Mouse (Mus musculus) gastrocnemius, postnatal 10 days (tissue): Measurements from ENCODE around the gene Pcnx. TPM values are rescaled to one million over a fixed set of nuclear protein-coding genes. Genes with fewer than 3 reads are reported as not detected.

Experiments
- DNase-seq: peaks from one replicate; pipeline ENCODE4 v3.0.0; 2021; ENCODE audit warnings: mixed read lengths
- long read RNA-seq, 2 experiments: library from polyadenylated mRNA; stranded (forward); transcript quantifications; one replicate each; pipeline ENCODE4 v2.0.0; 2021
- total RNA-seq, 2 experiments: library from RNA; stranded (reverse); gene quantifications; 2 replicates each; pipeline ENCODE4 v1.2.3; 2021

Gene Pcnx
- 10 to 100 TPM; 48.3 to 49.1 TPM for total RNA-seq
- long read RNA-seq, experiment 1, full-length matches to known transcripts, result 1 of 14 reads
- long read RNA-seq, experiment 1, partial matches to known transcripts, result 8 of 14 reads
- long read RNA-seq, experiment 1, other reads (novel, unspliced or antisense), result 5 of 14 reads
- long read RNA-seq, experiment 2, partial matches to known transcripts, result 7 of 9 reads
- long read RNA-seq, experiment 2, other reads (novel, unspliced or antisense), result 2 of 9 reads

DNA sequence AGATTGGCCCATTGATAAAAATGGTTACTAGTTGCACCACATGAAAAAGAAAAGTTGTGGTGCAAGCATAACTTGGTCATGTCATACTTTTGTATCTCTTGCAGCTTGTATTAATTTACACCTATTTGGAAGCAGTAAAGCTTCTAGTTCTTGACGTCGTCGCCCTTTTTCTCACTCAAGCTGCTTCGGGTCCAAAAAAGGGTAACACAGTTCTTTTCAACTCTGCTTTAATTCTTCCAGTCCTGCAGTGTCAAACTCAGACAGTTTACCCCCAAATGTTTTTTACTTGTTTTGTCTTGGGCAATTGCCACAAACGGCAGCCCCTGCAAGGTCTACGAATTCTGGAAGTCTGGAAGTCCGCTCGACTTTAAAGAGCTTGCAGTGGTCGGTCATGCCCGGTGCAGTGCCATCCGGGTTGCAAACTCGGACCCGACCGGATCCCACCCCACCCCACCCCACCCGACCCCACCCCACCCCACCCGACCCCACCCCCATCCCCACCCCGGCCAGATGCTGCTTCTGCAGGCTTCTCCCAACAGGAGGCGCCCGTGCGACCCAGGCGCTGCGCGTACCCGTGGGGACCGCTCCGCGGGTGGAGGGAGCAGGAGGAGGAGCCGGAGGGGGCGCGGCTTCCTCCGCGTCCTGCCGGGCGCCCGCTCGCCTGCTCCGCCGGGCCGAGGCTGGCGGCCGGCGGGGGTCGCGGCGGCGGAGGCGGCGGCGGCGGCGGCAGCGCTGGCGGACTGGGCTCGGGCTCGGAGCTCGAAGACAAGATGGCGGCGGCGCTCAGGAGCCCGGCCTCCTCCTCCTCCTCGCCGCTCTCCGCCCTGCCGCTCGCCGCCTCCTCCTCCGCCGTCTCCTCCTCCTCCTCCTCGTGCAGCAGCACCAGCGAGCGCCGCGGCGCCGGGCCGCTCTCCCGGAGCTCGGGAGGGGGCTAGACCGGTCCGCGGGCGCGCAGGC, at the start of gene Pcnx:
Pcnx (plus strand) TSS at position 673 of the 957 bp plus-strand sequence.
- DNase-seq, result peak; percentile 91

DNA sequence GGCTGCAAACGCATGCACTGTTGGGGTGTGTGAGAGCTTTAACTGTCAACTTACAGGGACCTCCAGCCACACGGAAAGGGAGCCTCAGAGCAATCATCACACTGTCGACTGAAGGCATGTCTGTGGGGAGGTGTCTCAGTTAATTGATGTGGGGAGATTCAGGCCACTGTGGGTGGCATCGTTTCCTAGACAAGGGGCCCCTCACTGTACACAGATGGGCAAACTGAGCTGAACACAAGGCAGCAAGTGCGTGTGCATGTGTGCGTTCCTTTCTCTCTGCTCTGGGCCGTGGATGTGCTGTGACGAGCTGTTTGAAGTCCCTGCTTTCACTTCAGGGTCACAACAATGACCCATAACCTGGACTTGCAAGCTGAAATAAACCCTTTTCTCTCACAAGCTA, 49.4 kb upstream of the Pcnx start:
- DNase-seq, result no peak

DNA sequence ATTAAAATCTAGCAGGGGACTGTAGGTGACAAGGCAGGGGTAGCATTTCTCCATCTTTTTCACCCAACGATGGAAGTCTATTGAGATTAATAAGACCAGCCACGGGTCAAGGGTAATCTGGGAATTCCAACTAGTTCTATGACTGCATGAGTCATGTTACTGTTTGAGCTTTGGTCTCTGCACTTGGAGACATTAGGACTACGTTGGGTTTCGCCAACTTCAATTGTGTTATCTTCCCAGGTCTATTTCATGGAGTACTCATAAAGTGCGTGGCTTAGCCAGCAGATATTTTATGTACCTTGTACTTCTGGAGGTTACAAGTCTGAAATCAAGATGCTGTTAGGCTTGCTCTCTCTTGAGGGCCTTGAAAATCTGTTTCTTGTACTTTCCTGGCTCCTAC, 45.1 kb upstream of the Pcnx start:
- DNase-seq, result no peak

DNA sequence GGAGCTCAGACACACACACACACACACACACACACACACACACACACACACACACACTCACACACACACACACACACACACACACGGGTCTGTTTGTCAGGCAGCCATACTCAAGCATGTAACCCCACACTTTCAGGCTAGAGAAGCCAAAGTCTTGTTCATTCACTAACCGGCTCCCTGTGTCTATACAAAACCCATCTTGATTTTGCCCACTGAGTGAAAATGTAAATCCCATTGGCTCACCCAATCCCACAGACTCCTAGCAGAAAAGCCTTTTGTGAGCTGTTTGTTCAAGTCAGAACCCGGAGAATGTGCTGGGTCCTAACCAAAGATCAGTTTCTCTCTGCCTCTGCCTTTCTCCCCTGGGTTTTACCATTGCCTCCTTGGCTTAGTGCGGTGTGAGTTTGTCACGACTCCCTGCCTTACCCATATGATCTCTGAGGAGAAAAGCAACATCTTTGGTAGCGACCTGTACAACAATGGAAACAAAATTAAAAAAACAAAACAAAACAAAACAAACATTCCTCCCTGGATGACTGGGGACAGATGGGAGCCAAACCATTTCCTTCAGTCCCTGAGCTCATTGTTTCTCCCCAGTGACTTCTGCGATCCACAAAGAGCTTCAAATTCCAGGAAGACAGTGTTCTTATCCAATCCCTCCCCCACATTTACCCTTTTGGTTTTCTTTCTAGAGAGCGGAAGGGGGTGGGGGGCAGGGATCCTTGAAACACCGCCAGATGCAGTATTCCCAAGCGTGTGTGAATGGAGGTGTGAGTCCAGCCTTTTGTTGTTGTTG, 43.3 kb upstream of the Pcnx start:
- DNase-seq, result no peak

DNA sequence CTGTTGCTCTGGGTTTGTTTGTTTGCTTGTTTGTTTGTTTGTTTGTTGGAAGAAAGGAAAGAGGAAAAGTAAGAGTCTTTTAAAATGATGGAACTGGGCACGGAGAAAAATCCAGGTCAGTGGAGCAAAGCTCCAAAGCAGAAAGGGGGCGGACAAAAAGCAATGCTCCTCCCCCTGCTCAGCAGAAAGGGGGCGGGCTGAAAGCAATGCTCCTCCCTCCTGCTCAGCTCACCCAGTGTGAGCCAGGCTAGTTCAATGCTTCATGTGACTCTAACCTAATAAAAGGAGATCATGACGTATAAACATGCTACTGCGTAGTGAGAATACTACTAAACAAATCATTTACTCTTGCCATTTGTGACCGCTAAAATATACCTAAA, 42.7 kb upstream of the Pcnx start:
- no peak for DNase-seq

DNA sequence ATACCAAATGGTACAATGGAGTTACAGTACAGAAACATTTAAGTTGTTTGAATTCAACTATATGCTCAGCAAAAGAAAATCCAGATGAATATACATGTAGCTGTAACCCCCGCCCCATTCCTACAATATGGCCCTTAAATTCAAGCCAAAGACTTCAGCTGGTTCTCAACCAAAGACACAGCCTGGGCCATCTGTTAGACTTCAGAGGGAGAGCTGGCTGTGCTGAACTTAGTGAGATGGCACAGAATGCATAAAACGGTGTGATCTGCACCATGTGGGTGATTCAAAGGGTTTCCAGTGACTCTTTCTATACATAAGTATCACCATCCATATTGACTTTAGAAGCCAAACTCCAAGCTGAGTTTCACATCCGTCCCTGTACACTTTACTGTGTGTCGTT, 39.1 kb upstream of the Pcnx start:
- DNase-seq, result no peak

DNA sequence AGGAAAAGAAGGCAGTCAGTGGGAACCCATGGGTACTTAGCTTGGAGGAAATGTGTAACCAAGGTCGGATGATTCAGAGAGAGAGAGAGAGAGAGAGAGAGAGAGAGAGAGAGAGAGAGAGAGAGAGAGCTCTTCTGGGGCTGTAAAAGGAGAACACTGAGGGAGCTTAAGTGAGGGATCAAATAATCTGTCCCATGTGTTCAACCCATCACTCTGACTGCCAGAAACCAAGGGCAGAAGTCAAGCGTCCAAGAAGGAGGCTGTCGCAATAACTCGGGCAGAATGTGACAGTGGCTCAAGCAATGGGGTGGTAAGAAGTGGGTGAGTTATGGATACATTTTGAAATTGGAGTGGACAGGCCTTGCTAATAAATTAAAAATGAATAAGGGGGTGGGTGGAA, 37.6 kb upstream of the Pcnx start:
- DNase-seq, result no peak

DNA sequence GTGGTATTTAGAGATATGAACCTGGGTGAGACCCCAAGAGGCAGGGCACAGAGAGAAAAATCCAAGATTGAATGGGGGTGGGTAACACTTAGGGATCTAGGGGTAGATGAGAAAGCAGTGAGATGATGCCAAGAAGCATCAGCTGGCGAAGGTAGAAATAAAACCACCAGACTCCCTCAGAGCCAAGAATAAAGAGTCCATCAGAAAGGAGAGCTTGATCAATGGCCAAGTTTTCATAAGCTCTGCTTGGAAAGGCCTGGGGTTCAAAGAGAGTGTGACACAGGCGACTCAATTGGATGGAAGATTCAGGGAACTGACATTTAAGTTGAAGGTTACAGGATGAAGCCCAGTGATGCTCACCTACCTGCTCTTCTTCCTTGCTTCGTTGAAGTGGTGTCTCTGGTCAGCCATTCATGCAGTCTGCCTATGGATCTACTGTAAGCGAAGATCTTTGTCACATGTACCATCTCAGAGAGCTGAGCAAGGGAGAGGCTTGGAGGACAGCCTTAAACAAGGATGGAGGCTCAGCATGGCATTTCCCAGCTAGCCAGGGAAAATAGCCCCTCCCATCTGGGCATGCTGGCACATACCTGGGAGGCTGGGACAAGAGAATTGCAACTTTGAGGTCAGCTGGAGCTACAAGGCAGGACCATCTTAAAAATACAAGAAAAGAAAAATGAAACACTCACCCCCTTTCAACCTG, 36.9 kb upstream of the Pcnx start:
- no peak for DNase-seq

DNA sequence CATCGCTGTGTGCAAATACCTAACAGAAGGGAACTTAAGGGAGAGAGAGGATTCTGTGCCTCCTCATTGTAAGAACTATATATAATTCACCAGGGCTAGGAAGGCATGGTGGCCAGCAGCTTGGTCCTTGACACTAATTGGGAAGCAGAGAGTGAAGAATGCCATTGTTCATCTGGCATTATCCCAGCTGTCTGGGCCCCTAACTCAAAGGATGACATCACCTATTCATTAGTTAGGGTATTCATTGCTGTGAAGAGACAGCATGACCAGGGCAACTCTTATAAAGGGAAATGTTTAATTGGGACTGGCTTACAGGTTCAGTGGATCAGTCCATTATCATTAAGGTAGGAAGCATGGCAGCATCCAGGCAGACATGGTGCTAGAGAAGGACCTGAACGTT, 31.5 kb upstream of the Pcnx start:
- DNase-seq, result no peak

DNA sequence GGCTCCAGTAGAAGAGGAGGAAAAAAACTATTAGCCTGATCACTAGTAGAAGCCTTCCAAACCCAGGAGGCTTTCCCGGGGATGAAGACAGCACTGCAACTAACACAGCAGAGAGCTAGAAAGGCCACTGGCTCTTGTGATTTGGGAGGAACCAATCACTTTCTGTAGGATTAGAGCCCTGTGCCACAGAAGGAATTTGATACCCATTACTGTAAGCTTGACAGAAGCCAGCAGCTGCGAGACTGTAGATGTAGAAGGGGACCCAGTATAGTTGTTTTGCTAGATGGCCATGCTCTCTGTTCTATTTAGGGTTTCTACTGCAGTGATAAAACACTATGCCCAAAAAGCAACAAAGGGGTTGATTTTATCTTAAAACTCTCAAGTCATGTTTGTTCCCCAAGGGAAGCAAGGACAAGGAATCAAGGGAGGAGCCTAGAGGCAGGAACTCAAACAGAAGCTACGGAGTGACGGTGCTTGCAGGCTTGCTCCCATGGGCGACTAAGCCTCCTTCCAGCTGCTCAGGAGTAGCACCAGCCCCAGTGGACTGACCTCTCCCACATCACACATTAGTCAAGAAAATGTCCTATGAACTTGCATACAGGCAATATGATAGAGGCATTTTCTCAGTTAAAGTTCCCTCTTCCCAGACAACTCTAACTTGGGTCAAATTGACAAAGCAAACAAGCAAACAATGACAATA, 27.6 kb upstream of the Pcnx start:
- no peak for DNase-seq

DNA sequence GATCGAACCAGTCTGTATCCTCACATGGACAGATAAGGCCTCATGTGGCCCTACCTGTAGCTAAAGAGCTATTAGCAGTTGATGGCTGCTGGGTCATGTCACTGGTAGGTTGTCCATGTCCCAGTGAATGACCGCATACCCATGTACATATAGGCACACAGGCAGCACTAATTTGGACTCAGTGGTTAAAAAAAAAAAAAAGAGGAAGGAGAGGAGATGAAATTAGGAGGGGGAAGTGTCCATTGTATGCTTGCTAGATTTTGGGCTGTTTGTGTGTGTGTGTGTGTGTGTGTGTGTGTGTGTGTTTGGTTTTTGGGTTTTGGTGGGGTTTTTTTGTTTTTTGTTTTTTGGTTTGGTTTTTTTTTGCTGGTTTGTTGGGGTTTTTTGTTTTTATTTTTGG, 26.7 kb upstream of the Pcnx start:
- no peak for DNase-seq

DNA sequence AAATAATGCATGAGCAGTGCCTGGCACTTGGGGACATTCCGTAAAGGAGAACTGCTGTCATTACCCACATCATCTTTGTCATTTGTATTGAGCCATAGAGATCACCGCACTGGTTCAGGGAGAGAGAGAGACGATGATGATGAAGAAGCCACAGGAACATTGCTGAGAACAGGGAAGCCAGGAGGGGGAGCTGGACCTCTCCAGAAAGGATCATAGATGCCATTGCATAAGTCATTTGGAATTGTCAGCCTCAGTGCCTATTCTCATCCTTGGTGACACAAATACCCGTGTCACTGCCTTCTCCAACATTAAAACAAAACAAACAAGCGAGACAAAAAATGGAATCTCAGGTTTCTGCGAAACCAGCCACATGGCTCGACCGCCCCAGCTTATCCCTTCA, 23.7 kb upstream of the Pcnx start:
- no peak for DNase-seq

DNA sequence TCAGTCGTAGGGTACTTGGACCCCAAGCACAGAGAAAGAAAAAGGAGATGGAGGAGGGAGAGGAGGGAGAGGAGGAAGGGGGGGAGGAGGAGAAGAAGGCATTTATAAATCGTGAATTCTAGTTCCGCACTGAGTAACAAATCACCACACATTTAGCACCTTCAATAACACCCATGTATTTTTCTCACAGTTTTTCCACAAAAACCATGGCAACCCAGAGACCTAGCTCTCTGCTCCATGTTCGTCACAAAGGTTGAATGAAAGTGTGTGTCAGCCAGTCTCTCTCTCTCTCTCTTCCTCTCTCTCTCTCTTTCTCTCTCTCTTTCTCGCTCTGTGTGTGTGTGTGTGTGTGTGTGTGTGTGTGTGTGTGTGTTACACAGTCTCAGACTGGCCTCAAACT, 22.4 kb upstream of the Pcnx start:
- DNase-seq, result no peak

DNA sequence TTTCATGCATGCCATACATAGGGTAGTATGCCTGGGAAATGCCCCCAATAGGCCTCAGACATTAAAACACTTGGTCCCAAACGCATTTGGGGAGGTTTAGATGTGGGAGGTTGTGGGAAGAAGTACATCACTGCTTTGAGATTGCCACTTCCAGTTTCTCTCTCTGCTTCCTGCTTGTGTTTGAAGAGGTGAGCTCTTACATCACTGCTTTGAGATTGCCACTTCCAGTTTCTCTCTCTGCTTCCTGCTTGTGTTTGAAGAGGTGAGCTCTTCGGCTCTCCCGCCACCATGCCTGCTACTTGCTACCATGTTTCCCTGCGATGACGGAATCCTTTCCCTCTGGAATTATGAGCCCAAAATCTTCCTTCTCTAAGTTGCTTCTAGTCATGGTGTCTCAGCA, 20.2 kb upstream of the Pcnx start:
- DNase-seq, result no peak

DNA sequence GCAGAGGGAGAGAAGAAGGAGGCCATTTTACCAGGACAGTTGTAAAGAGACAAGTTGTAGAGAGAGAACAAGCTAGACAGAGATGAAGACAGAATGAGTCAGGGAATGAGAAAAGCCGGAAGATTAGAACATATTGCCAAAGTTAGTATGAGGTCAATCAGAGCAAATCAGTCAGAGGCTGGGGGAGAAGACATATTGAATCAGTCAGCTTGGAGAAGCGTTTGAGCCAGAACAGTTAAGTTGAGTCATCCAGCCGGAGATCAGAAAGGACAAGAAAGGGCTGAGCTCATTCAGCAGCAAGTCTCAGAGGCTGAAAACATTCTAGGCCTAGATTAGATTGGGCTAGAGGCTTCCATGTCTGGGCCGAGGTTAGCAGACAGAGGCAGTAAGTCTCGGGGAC, 18.8 kb upstream of the Pcnx start:
- no peak for DNase-seq

DNA sequence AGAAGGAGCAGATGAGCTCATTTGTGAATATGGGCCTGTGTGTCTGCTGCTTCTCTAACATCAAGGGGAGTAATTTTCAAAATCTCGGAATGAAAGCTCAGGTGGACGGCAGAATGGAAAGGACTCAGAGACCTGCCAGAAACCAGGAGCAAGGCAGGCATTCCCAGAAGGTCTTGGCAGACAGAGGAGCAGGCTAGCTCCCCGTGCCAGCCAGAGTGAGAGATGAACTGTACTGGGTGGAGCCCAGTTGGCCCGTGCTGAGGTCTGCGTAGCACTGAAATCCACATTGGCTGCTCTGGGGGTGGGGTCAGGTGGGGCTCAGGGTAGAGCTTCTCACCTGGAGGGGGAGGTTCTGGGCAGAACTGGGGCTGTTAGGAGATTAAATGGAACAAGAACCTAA, 16.3 kb upstream of the Pcnx start:
- peak; percentile 39 for DNase-seq

DNA sequence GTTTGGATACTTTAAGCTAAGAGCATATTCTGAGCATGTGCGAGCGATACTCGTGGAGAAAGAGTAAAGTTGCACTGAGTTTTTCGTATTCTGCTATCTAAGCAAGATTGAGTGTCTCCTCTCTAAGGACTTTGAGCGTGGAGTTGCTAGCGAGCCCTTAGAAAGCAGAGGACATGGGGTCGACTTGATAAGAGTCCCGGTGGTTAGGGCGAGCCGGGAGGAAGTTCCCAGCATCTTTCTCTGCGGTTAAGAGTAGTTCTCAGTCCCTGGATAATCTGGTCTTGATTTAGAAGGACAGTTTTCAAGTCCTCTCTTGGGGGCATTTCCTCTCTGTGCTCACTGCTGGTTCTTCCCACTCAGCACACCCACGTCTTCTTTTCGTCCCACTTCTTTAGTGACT, 15.3 kb upstream of the Pcnx start:
- DNase-seq, result no peak

DNA sequence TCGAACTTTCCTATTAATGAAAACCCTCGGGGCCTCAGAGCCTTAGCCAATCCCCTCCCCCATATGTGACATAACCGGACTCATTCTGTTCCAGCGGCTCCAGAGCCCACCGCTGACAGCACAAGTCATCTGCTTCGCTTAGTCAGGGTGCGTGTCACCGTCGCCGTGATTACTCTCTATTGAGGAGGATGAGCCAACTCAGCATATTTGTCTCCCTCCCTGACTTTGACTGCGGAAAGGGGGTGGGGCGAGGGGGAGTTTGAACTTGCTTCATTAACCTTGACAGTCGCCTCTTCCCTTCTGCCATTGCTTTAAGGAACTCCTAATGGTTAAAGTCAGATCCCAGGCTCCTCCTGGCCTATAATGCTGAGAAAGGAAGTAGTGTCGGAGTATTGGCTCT, 14.8 kb upstream of the Pcnx start:
- no peak for DNase-seq

DNA sequence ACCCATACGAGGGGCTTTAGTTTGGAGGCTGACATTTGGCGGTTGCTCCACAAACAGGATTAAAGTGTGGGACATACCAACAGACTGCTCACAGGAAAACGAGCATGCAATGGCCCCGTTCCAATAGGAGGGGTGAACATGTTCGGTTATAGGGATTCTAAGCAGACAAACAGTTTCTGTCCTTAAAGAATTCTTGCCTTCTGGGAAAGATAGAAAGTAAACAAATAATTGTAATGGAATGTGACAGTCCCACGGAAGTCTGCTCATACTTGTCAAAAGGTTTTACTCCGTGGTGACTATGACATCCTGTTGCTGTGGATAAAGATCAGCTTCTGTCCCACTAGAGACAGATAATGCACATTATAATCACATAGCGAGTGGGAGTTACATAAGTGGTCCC, 10.2 kb upstream of the Pcnx start:
- DNase-seq, result no peak

DNA sequence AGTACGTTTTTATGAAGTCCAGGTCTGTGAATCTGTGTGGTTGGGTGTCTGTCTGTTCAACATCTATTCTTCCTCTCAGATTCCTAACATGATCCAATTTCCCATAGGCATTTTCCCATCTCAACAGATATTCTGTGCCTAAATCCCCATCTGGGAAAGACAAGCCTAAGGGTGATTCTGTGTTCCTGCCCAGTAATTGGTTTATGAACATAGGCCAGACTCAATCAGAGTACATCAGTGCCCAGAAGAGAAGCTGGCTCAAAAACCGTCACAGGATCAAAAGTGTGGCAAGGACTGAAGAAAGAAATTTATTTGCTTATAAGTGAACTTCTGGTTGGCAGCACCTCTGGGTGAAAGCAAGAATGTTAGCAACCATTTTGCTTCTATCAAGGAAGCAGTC, 7.3 kb upstream of the Pcnx start:
- no peak for DNase-seq

DNA sequence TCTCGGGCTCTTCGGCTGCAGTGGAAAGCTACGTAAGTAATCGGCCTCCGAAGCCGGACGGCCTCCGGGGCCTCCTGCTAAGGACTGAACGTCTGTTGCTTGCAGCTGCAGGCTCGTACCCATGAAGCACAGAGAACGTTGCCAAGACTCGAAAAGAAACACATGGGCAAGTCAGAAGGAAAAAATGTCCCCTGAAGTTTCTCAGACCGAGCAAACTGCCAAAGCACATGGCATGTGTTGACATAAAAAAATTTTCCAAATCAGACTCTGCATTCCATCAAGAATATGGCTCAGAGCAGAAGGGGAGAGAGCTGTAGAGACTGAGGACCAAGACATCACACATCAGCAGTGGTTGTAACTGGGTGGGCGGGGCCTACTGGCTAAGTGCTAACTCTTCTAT, 6.8 kb upstream of the Pcnx start:
- no peak for DNase-seq

DNA sequence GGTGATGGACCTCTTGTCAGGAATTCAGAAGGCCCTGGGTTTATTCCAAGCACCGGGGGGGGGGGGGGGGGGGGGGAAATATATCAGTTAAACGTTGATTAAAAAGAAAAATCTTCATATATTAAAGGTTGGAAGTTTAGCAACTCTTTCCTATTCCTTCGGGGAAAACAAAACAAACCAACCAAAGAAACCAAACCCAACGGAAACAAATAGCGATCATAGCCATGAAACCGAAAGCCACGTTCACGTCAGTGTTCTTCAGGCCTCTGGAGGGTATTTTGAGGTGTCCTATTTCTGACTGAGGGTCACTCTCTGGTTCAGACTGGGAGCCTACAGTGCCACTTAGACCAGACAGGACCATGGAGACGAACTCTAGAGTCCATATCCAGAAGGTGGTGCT, 6.3 kb upstream of the Pcnx start:
- no peak for DNase-seq
